Mouse (Mus musculus): ENCODE measurements at regions not wholly inside any gene's neighbourhood (a gene's known extent, or its start where the extent isn't known, plus 50 kb on each side); places are given as distances from the start of the nearest gene placed in this dataset.

DNA sequence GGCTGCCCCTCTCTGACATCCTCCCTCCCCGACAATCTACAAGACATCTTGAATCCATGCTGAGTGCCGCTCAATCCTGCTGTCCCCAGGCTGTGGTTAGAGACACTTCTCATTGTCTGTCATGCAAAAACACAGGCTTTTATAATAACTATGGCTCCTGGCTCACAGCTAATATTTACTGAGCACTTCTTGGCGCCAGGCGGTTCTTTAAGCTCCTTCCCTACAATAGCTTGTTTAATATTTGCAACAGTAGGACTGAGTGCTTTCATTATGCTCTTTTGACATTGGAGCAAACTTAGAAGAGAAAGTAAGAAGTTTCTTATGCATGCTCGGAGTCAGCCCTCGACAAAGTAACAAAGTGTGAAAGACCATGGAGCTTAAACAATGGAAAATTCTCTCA lies 151.6 kb upstream of the Irx6 start:
- no peak for DNase-seq

DNA sequence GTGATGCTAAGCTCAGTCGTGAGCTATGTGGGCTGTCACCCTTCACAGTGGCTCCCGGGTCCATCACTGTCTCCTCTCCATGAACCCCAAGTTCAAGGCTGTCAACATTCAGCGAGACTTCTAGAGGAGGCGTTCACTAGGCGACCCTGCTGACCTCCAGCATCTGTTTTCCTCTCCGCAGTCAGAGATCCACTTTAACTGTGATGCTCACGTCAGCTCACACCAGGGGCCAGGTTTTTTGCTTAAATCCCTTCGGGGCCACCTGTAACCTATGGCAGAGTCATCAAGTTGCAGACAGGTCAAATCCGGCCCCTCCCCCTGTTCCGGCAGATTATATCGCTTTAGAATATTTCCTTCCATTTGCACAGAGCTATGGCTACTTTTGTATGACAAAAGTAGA lies 144.3 kb upstream of the Irx6 start:
- DNase-seq: no peak

DNA sequence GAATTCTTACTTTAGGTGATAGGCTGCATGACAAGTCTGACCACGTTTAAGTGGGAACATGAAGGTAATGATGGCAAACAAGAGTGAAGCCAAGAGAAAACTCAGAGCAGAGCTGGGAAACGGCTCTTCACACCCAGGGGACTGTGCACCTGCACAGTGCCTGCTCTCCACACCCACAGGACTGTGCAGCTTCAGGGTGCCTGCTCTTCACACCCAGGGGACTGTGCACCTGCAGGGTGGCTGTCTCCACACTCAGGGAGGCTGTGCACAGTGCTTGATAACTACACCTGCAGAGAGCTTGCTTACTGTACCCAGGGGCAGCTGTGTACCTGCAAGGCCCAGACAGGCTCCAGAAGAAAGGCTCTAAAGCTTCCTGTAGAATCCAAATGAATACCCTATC lies 133.5 kb upstream of the Irx6 start:
- DNase-seq: no peak

DNA sequence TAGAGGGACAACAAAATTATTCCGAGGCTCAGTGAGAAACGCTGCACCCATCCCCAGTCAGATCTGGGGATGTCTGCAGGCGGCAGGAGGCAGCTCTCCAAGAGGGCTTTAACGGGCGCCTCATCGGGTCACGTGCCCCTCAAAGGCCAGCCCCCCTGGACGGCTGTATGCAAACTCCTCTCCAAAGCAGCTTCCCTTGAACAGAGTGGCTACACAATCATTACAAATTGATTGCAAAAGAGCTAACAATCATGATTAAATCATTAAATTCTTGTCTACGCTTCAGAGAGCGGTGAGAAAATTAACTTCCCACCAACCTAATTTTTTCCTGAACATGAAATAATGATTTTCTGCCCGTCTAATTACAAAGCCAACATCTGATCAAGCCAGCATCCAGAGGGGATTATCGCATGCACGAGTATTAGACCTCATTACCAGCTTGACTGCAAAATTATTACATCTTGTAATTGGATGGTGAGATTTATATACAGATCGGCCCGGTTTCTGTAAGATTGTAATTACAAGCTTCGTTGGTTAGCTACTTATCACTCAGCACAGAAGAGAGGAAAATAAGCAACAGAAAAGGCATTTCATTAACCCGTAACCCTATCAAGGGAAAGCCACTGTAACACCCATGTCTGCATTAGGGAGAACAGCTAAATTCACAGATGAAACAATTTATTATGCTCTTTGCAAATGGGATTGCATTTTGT lies 128.6 kb upstream of the Irx6 start:
- no peak for DNase-seq

DNA sequence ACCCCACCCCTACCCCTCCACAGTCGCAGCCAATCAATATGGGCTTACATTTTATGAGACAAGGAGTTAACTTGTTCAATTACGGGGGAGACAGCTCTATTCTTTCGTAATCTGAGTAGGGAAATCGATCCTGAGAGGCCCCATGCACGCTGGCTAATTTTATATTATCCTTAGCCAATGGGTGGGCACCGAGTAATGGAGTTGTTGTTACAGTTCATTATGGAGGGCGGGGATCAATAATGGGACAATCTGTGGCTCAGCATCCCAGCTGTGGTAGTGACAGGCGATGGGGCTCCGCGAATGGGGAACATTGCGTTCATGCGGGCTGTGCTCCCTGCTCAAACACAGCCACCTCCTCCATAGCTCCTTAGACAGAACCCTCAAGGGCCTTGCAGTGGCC lies 118.9 kb upstream of the Irx6 start:
- no peak for DNase-seq

DNA sequence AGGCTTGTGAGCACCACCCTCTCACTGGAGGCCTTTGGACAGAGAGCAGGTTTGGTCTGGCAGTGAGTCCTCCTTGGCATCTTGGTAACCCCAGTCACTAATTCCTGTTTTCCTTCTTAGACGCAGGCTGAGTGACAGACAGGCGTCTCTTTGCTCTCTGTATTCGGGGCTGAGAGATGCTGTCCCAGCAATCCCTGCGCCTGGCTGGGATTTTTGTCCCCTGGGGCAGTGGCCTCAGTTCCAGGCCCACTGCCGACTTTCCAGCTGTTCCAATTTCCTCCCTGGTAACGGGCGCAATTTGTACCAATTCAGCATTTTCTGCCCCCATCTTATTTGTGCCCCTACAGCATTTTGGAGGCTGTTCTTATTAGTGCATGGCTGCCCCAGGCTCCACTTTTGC lies 118.5 kb upstream of the Irx6 start:
- peak; percentile 15 for DNase-seq

DNA sequence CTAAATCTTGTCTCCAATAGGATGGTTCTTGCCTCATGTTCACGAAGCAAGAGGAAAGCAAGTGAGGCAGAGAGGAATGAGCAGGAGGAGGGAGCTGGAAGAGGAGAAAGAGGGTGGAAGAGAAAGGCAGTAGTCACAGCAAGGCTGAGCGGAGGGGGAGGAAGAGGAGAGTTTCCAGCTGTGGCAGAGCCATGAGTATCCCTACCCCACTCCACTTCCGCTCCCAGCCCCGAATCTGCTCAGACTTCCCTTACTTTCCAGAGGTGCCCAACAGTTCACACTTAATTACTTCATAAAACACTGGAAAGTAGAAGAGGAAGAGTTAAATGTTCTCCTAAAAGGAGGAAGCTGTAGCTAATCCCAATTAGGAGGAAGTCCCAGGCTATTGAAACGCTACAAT lies 111.6 kb upstream of the Irx6 start:
- no peak for DNase-seq

DNA sequence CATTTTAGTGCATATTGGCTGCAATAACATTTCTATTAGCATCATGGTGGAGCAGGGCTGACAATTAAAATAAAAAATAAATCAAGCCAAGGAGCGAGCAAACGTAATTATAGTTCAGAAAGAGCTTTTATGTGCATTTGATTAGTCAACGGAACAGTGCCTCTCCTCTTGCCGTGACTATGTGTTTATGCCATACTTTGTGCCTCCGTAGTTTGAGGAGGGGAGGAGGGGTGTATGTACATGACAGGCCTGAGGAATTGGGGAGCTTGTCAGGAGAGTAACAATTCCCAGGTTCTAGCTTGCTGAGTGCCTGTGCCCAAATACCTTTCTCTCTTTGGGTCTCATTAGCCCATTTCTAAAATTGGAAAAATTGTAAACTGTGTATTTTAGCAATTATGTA lies 111.1 kb upstream of the Irx6 start:
- DNase-seq: no peak

DNA sequence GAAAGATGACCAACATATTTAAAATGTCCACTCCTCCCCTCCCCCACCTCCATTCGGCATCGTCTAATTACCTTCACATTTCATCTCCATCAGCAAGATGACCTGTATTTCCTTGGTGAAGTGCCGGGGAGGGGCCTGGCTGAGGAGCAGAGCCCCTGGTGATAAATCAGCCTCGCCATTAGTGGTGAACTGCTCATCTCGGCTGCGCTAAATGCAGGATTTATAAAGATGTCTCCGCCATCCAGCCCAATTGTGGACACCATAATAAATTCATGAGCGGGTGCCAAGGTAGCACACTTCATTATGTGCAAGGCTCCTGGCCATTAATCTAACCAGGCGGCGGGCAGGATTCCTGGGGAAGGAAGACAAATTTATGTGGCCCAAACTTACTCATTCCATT lies 104.4 kb upstream of the Irx6 start:
- DNase-seq: no peak

DNA sequence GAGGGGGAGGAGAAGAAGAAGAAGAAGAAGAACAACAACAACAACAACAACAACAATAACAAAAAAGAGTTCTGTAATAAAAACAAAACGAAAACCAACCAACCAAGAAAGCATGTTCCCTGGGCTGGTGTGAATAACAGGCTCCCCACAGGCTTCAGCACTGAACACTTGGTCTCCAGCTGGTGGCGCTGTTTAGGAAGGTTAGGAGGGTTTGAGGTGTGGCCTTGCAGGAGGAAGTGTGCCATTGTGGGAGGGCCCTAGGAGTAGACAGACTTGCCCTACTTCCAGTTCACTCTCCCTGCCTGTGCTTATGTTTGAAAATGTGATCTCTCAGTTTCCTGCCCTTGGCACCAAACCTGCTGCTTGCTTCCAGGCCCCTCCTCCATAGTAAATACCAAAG lies 94.6 kb upstream of the Irx6 start:
- DNase-seq: peak; percentile 5

DNA sequence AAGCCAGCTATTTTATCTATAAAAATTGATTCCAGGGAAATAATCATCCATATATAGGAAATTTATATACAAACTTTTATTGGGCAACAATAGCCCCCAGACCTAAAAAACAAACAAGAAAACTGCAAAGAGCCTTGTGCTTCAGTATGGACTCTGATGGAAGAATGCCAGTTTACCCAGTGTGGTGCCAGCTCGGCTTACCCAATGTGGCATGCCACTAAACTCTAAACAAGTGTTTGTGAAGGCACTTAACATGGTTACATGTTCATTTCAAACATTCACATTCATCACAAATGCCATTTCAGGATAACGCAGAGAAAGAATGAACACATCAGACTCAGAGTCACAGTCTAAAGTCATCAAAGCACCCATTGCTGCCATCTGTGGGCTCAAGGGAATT lies 93.0 kb upstream of the Irx6 start:
- no peak for DNase-seq

DNA sequence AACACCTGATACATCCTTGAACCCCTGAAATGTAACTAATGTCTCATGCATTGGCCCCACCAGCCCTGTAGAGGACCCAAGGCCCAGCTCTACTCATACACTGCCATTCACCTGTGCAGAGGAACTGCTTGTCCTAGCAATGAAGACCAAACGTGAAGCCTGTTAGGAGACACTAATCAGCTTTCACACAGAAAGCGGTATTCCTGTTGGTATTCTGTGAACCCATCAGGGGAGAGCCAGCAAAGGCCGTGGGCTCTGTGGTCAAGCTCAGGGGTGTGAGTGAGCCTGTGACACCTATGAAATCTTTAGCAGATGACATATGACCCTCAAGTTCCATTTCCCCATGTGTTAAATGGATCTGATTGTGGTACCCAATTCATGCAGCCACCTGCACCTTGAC lies 73.3 kb upstream of the Irx6 start:
- DNase-seq: no peak

DNA sequence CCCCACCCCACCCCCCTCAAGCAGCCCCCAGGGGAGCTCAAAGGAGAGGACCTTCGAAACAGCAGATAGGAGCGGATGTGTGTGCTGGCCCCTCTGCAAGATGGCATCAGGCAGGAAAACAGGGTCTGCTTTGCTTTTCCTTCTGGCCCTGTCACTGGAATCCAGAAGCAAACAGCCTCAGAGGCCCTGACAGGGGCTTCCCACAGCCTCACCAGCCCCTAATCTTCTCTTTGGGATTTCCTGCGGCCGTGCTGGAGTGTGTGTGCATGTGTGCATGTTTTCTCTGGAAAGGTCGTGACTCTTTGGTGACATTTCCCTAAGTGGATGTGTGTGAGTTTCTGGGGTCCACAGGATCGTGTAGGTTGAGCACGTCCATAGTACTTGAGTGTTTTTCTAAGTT lies 71.1 kb upstream of the Irx6 start:
- no peak for DNase-seq

DNA sequence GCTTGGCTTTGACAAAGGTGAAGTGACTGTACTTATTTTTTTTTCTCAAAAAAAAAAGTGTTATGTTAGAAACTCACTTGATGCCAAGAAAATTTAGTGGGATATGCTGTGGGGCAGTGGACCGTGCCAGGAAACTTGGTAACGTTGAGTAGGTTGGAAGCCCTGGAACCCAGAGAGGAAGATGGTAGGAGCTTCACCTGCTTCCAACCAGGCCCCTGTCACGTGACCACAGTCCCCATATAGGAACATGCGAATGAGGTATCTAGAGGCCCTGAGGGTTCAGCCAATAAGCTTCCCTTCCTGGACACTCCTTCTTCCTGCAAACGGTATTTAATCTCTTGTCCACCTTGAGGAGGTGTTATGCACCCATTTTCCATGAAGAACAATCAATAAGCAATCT lies 68.5 kb upstream of the Irx6 start:
- no peak for DNase-seq

DNA sequence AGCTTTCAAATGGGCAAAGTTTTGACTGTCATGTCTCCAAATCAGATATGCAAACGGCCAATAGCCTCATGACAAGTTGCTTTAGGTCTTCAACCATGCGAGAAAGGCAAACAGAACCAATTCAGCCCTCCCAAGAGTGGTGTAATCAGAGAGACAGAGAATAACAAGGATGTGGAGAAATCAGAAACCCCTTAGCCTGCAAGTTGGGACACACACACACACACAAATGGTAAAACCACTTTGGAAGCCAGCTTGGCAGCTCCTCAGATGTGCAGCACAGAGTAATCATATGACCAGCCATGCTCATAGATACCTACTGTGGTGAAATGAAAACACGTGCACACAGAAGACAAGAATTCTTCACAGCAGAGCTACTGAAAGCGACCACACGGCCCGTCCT lies 66.5 kb upstream of the Irx6 start:
- no peak for DNase-seq

DNA sequence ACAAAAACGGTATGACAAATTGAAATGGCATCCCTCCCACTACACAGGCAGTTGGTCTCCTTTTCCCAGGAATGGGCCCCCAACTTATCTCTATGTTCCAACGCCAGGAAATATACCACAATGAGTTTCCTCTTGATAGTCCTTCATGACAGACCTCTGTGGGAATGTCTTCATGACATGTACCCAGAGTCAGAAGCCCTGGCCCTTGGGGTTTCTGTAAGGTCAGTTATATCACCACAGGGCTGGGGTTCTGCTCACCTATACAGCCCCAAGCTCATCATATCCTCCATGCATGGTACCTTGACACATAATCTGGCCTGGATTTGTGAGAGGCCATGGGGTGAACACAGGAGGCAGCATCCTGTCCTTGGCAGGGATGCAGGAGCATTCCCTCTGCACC lies 64.2 kb upstream of the Irx6 start:
- no peak for DNase-seq

DNA sequence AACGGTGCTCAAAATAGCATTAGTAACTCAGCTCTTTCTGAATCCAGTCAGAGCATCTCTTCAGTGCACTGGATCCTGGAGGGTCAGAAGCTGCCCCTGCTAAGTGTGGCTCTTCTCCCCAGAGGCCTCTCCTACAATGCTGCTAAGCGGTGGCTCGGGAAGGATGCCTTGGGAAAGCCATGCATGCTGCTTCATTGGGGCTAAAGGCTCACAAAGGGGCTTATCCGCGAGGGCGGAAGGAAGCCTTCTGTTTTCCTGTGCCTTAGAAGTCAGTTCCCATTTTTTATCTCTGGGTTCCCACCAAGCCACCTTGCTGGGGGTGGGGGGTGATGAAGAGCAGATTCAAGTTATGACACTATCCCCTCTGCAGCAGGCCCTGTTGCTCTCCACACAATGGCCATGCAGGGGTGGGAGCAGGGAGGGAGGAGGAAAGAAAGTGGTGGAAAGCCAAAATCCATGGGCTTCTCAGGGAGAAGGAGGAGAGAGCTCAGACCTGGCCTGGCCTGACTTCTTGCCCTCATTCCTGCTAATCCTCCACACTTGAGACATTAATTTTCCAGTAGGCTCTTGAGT lies 63.5 kb upstream of the Irx6 start:
- no peak for DNase-seq

DNA sequence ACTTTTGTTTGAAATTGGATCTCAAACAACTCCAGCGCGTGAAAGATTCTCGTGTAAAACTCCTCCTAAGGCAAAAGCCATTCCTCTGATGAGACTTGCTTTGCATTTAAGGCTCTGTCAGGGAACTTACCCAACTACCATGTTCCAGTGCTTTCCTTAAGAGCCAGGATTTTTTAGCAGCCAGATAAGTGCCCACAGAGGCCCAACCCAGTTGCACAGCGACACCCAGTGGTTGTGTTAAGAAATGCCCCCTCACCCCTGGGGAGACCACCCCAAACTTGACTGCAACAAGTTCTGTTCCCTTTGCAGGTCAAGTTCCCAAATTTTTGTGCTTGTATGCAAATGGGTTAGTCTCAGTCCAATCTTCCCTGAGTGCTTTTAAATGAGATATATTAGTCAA lies 60.6 kb upstream of the Irx6 start:
- peak; percentile 26 for DNase-seq

DNA sequence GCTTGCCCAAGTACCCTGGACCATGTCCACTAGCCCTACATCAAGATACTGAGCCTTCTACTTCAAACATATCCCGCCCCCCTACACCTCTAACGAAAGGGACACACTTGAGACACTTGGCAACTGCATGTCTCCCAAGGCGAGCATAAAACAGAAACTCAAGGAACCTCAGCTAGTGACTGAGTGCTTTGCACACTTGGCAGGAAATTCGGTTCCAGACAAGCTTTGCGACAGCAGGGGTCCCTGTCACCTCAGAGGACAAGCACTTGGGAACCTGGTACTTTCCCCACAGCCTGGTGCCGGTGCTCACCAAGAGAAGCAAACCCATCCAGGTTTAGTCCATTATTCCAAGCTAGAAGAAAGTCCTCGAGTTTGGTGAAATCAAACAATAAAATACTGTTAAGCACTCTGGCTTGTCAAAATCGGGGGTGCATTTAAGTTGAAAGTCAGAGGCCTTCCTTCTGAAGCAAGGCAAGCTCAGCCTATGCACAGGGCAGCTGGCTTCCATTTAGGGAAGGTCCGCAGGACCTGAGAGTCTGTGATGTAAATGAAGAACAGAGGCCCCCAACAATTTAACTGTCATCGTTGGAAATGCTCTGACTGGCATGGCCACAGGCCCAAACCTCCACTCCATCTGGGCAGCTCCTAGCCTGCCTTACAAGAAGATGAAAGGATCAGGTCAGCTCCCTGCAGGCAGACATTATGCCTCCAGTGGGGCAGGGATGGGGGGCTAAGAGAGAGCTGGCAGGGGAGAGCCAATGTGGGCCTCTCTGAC lies 57.6 kb upstream of the Irx6 start:
- DNase-seq: no peak

DNA sequence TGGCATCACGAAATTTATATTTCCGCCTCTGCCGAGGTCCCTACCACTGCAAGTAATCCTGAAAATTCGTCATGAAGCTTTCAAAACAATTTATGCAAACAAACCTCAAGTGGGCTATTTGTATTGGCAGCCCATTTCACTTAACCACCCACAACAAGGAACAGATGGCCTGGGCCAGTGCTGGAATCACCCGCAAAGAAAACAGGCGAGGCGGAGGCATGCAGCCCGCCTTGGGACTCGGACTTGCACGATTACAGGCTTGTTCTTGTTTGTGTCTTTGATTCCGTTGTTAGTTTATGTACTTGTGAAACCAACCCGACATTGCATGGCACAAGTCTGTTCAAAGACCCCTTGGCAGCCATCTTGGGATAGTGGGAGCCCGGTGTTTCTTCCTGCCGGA lies 55.8 kb upstream of the Irx6 start:
- DNase-seq: no peak

Data from adrenal gland, postnatal 14 days (tissue).